Mouse (Mus musculus): ENCODE data around the gene Ifna16.

Ifna16 gene

DNA sequence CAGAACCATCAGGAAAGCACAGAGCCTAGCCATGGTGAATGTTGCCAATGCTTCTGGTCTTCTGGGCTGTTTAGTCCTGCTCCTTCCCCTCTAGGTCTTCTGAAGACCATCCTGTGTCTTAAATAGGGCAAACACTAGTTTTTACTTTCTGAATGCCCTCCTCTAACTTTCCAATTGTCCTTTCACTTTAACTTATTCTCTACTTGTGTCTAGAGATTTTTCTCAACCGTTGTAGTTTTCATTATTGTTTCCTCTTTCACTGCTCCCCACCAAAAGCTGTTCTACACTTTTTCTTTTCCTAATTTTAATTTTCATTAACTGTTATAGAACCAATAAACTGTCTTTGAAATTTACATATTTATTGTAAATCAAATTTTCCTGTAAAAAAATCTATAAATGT, at the start of gene Ifna16:
TSS of gene Ifna16 (minus strand) at position 101 of the 400 bp plus-strand sequence.
- no peak for DNase-seq (ENCODE audit: low spot score in 2 of 2)

- DNase-seq (ENCODE audit: low spot score in 2 of 2) = no peak
These were observed 46.9 kb upstream of the Ifna16 start for GRCm38 (mm10) chr4:88723497-88724090.

DNA sequence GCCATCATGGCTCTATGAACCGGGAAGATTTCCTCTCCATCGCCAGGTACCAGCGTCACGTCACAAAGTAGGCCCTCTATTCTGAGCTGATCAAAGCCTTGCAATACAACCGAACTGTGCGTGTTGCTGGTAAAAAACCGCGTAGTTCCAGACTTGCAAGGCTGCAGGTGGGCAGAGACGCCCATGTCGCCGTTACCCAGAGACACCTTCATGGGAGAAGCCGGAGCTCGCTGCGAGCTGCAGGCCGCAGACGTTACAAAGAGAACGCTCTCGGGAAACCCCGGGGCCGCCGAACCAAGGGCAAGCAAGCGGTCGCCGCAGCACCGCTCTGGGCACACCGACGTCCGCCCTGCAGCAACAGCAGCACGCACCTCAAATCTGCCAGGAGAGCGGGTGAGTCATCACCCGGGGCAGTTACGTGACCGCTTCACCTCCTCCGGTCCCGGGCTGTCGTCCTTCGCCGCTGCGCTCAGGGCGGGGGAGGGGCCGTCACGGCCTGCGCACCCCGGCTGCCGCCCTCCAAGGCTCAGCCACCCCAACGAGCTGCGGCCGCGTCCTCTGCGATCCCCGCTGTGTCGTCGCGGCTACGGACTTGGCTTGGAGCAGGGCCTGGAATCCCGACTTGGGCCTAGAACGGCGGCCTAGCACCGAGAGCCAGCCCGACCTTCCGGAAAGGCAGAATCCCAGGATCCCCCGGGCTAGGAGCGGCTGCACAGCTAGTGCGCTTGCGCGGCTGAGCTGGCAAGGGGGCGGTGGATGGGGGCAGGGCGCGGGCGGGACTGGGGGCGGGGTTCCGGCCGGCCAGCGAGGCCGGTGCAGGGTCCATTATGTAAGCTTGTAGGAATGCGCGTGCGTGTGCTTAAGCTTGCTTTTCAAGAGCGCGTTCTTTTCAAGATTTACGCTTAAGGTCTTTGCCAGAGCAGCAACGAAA, 45.3 kb upstream of the Ifna16 start, which contains the start of the genes Gm26566 and Klhl9:
TSS of gene Gm26566 (plus strand) at position 15 of the 931 bp plus-strand sequence.
TSS of gene Klhl9 (minus strand) at position 675 of the 931 bp plus-strand sequence.
- peak; percentile 84 to 88 for DNase-seq (ENCODE audit: low spot score in 2 of 2)

GRCm38 (mm10) chr4:88718715-88719114, 42.0 kb upstream of the Ifna16 start:
- DNase-seq (ENCODE audit: low spot score in 2 of 2) = no peak

GRCm38 (mm10) chr4:88715059-88715458, 38.3 kb upstream of the Ifna16 start:
- DNase-seq (ENCODE audit: low spot score in 2 of 2) = no peak

DNA sequence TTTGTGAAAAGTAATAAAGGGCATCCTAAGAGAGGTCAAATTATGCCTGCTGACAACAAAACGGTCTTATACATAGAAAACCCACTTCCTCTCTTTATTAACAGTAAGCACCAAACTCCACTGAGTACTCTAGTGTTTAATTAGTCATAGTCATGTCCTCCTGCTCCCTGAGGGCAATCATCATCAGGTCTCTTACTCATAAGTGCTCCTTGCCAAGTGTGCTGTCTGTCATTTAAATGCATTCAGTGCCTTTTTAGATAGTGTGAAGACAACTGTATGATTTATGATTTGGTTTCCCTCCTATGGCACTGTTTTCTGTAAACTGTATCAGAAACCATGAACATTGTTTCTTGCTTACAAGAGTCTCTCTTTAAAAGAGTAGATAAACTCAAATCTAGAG, 37.6 kb upstream of the Ifna16 start:
- no peak for DNase-seq (ENCODE audit: low spot score in 2 of 2)

GRCm38 (mm10) chr4:88707128-88707826, 30.6 kb upstream of the Ifna16 start:
- DNase-seq (ENCODE audit: low spot score in 2 of 2) = no peak

GRCm38 (mm10) chr4:88705924-88706323, 29.2 kb upstream of the Ifna16 start:
- no peak for DNase-seq (ENCODE audit: low spot score in 2 of 2)

GRCm38 (mm10) chr4:88699301-88699700, 22.6 kb upstream of the Ifna16 start:
- no peak for DNase-seq (ENCODE audit: low spot score in 2 of 2)

GRCm38 (mm10) chr4:88698781-88699180, 22.1 kb upstream of the Ifna16 start:
- DNase-seq (ENCODE audit: low spot score in 2 of 2) = no peak

DNA sequence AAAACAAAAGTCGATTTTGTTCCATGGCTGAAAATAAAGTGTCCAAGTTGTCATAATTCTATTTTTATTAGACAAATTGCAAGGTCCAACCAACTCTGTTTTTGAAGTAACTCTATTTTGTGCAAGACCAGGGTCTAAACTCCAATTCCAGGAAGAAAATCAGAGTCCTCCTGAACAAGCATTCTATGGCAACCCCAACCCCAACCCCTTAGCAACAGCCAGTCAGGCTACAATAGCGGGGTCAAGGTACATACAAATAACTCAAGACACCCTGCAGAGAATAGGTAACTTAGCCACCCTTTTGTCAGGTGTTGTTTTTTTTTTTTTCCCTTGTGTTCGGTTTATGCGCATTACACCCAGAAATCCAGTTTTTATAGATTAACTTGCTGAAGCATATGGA, 21.0 kb upstream of the Ifna16 start:
- no peak for DNase-seq (ENCODE audit: low spot score in 2 of 2)

DNA sequence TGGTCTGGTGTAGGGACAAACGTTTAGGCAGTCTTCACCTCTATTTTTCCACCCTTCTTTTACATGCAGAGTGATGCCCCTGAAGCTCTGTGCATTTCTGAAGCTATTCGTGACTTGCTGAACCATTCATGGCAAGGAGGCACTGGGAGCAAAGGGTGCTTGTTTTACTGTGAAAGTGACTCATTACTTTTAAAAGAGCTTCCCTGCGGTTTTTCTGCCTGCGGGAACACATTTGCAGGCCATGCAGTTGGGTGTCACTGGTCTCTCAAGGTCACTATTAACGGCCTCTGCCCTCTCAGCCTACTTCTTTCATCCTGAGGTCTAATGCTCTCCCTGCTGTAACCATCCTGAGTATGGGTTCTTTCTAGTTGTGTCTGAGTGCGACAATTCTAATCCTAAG, 20.4 kb upstream of the Ifna16 start:
- no peak for DNase-seq (ENCODE audit: low spot score in 2 of 2)

DNA sequence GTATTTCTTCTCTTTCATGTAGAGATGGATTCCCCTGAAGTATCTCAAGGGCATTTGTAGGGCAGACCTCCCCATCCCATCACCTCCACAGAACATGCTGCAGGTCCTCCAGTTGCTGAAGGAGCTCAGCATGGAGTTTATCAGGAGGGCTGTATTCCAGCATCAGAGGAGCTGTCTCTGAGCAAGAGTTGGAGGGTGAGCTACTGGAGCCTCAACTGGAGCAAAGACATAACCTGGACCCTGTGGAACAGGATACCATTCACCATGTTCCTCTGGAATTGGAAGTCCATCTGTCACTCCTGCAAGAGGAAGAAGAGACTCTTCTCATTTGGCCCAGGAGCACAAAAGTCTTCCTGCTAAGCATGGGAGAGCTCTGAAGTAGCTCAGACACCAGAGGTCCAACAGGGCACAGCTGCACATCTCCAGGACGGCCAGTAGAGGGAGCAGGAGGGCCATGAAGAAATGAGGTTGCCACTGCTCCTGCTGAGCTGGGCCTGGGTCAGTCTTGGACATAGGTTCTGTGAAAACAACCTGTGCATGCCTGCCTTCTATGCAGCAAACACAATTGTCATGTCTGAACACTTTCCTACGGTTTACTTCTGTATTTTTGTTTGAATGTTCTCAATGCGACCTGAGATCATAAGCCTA, 19.6 kb upstream of the Ifna16 start:
- peak; percentile 71 to 74 for DNase-seq (ENCODE audit: low spot score in 2 of 2)

GRCm38 (mm10) chr4:88693392-88693791, 16.7 kb upstream of the Ifna16 start:
- DNase-seq (ENCODE audit: low spot score in 2 of 2) = no peak

- no peak for DNase-seq (ENCODE audit: low spot score in 2 of 2)
These were observed 15.8 kb upstream of the Ifna16 start for GRCm38 (mm10) chr4:88692537-88692936.

GRCm38 (mm10) chr4:88691259-88691658, 14.5 kb upstream of the Ifna16 start, which contains the start of gene Ifnab:
Ifnab (minus strand) TSS chr4:88691359.
- no peak for DNase-seq (ENCODE audit: low spot score in 2 of 2)

DNA sequence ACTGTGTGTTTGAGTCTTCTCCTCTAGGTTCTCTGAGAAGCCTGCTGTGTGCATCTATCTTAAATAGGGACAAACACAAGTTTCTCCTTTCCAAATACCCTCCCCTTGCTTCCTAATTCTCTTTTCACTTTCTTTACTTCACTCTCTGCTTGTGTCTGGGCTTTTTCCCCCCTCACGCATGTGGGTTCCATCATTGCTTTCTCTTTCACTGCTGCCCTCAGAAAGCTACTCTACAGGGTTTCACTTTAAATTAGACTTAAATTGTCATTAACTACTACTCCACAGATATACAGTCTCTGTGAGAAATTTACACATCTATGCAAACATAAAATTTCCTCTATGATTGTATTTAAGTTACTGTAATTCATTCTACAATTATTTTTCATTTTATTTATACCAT, 7.1 kb upstream of the Ifna16 start, which contains the start of gene Ifna2:
TSS of gene Ifna2 (minus strand) at position 101 of the 400 bp plus-strand sequence.
- DNase-seq (ENCODE audit: low spot score in 2 of 2) = no peak

GRCm38 (mm10) chr4:88681353-88681752, 4.6 kb upstream of the Ifna16 start:
- no peak for DNase-seq (ENCODE audit: low spot score in 2 of 2)

DNA sequence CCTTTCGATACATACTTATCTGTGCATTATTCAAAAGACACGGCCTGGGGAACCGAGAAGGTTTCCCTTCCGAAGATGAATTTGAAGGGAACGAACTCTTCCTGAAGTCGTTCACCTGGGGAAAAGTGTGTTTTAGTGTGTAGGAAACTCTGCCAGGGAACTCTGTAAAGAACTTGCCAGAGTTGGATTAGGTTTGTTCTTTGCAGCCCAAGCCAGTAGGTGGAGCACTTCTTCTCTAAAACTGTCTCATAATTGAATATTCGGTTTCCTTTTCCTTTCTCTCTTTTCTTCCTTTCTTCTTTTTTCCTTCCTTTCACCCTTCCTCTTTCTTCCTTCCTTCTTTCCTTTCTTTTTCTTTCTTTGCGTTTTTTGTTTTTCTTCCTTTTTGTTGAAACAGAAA, 3.6 kb upstream of the Ifna16 start:
- peak in 1 of 2 experiments; percentile 34 for DNase-seq (ENCODE audit: low spot score in 2 of 2)

DNA sequence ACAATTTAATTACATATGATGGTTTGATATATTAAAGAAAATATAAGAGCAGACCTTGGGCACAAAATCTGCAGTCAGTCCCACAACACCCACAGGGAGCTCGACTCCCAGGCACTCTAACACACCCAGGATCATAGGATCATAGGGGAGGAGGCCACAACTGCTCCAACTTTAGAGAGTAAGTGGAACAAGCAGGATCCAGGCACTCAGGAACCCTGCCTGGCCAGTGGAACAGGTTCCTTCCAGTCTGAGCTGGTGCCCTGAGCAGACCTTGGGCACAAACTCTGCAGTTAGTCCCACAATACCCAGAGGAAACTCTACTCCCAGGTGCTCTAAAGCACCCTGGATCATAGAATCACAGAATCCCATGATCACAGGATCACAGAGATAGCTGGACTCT, 21.3 kb downstream of the Ifna16 start:
- DNase-seq (ENCODE audit: low spot score in 2 of 2) = no peak

- no peak for DNase-seq (ENCODE audit: low spot score in 2 of 2)
These were observed 23.1 kb downstream of the Ifna16 start for GRCm38 (mm10) chr4:88653644-88654043.

DNA sequence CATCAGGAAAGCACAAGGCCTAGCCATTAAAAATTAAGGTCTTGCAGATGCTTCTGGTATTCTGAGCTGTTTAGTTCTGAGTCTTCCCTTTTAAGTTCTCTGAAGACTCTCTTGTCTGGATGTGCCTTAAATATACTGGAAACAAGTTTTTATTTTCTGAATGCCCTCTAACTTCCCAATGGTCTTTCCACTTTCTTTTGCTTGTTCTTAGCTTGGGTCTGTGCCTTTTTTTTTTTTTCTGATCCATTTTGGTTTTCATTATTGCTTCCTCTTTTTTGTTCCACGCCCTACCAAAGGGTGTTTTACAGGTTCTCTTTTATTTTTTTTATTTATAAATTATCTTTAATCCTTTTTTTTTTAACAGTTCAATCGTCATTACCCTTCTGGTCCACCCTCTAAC, 32.4 kb downstream of the Ifna16 start, which contains the start of gene Ifna13:
TSS of gene Ifna13 (minus strand) at position 101 of the 400 bp plus-strand sequence.
- DNase-seq (ENCODE audit: low spot score in 2 of 2) = no peak
